Mouse (Mus musculus): Measurements from ENCODE around the gene Matk.

DNA sequence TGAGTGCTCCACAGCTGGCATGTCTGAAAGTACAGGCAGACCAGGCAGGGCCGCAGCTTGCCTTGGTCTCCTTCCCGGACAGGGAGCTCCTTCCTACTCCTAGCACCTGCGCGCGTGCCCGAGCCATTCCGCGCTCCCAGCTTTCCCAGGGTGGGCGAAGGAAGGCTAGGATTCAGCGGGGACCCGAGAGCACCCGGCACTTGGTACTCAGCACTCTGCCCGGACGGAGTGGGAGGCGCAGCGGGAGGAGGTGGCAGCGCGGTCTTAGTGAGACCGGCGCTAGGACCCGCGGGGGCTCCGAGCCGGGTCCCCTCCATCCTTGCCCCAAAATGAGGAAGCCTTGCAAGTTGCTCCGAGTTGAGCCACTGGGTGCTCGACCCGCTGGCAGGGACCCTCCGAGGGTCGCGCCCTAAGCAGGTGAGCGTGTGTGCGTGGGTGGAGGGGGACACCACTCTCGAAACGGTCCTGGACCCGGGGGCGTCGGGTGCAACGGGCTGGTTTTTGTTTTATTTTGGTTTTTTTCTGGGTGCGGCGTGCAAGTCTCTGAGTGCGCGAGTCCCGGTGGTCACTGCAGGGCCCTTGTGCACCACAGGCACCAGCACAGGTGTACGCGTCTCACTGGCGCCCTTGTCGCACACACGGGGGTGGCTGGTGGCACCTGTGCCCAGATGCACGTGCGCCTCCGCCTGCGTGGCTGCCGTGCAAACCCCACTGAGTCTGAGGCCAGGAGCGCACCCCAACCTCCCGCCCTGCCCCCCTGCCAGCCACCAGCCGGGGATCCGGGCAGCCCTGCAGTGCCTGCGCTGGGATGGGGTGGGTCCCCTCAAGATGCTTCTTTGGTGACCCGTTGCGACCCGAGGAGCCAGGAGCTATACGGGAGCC, 4.7 kb downstream of the Matk start:
- TF ChIP-seq GATA1 (IDR thresholded peaks at IDR 0.05; ENCODE audit: low read length) (no peak), TAL1 (IDR thresholded peaks at IDR 0.05; ENCODE audit: low read length) (no peak)

Data from erythroblast, embryonic 14.5 days (primary cell).